Mouse (Mus musculus): Measurements from ENCODE around the gene Slc30a3. TPM values are rescaled to one million over a fixed set of nuclear protein-coding genes. Genes with fewer than 3 reads are reported as not detected.
A peak's percentile ranks its signal among the peaks of the same experiment; 100 is the strongest.

Gene Slc30a3
- total RNA-seq (2021), result 100 to 1,000 TPM; 145 to 165 TPM
- long read RNA-seq, experiment 1, transcript Slc30a3-201 (8 exons, 2,089 nt), result major isoform, 207 of 282 reads
- long read RNA-seq, experiment 1, partial matches to known transcripts, result 30 of 282 reads
- long read RNA-seq, experiment 1, other reads (novel, unspliced or antisense), result 44 of 282 reads
- long read RNA-seq, experiment 2, transcript Slc30a3-201 (8 exons, 2,089 nt), result major isoform, 171 of 222 reads
- long read RNA-seq, experiment 2, partial matches to known transcripts, result 30 of 222 reads
- long read RNA-seq, experiment 2, other reads (novel, unspliced or antisense), result 21 of 222 reads

DNA sequence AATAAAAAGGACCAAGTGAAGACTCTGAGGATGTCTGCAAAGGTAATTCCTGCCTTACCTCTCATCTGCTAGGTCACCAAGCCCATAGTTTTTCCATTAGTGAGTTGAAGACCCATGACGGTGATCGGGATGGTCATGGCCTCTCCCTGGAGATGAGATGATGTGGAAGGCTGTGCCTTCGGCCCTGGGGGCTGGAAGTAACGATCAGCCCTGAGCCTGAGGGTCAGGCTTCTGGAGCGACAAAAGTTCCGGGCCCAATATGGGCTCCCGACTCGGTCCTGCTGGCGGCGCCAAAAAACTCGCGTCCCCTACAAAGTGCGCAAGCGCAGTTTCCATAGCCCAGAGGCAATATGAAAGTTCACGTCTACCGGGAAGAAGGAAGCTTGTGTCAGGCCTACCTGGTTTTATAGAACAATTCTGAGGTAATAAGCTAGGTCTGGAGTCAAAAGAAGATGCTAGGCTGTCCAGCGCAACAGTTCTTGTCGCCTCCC lies at the start of gene Slc30a3:
Gene Slc30a3 (minus strand): TSS at position 238 of the 491 bp plus-strand sequence.
- no peak for DNase-seq (ENCODE audit: low spot score in 2 of 2)

DNA sequence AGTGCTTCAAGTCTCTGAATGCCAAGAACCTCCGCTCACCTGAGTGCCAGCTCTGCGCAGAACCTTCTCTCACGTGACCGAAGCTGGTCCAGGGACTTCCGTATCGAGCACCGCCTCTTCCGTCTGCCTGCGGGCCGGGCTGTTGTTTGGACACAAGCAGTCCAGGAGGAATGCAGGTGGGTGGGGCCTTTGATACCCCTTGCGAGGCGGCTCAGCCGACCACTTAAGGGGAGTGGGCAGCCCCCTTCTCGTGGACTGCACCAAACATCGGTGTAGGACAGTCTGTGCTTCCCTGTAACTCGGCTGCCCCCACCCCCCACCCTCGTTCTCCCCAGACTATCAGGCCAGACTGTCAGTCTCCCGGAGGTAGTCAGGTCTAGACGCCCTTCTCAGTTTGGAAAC lies 46.1 kb upstream of the Slc30a3 start, which contains the start of gene Mpv17:
Gene Mpv17 (minus strand): TSS at position 100 of the 402 bp plus-strand sequence.
- peak; percentile 79 to 83 for DNase-seq (ENCODE audit: low spot score in 2 of 2)

DNA sequence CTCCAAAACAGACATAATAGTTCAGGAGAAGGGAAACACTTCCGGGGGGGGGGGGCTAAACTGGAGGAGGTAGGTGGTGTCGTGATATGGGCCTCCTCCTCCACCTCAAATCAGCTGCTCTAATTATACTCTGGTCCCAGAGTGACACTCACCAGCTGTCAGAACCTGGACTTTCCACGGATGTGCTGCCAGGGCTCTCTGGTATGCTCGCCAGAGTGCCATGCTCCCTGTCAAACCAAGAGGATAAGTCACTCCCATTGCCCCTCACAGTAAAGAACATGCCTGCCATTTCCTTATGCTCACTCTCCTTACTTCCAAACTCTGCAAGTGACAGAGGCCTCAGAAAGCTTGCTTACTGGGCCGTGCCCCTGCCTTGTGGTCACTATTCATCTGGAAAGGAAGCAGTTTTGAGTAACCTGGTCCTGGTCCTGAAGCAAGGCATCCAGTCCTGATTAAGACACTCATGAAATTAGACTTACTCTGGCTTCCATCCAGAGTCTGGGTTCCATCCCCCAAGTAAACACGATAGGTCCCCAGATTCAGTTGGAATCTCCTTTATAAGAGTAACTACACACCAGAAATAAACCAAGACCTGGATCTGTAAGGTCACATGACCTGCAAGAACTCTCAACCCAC lies 45.6 kb upstream of the Slc30a3 start:
- DNase-seq (ENCODE audit: low spot score in 2 of 2), result no peak

DNA sequence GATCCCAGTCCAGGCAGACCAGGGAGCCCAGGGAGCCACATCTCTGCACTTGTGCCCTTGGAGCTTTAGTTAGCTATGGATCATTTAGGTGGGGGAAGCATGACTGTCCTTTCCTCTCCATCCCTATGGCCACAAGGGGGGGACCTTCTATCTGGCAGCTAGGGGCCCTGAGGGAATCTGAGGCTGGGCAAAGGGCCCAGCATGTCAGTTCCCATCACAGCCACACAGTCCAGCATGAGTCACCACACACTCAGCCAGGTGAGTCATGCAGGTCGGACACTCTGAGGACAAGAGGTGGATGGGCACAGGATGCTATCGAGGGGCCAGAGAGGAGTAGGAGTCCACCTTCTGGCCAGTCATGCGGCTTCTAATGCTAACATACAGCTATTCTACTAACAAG lies 43.7 kb upstream of the Slc30a3 start:
- DNase-seq (ENCODE audit: low spot score in 2 of 2), result no peak

DNA sequence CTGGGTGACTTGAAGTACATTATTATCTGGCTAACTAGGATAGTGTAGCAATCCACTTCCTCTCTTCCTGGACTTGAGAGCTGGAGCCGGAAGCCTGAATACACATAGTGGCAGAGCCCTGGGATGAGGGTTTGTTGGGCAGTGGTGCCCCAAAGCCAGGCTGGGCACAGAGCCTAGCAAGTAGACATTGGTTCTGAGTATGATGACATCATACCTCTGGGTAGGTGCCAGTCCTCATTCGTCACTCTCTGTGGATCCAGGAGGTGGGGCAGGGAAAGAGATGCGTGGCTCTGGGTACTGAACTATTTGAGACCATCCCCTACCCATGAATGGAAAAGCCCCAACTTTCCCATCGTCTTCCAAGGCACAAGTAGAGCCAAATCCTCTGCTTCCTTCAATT lies 41.7 kb upstream of the Slc30a3 start:
- DNase-seq (ENCODE audit: low spot score in 2 of 2), result no peak

GRCm38 (mm10) chr5:31138968-31139425 lies 31.0 kb upstream of the Slc30a3 start:
- DNase-seq (ENCODE audit: low spot score in 2 of 2), result no peak

GRCm38 (mm10) chr5:31138241-31138967 lies 30.4 kb upstream of the Slc30a3 start, which contains the start of gene Ucn:
Ucn (minus strand) TSS chr5:31138829.
- DNase-seq (ENCODE audit: low spot score in 2 of 2), result no peak

DNA sequence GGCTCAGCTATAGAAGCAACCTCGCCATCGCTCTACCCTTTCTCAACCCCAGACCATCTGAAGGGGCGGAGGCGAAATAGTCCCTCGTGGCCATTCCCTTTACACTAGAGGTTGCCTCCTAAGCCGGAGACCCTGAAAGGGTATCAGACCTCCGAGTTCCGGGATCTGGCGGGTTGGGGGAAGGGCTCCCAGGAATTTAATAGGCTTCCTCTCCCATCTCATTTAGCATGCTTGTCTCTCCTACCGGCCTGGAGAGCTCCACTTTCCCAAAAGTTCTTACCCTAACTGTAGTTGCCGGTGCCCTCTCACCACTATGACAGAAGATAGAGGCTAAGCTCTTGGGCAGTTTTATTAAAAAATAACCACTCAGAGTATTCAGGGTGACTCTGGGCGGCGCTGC lies 29.6 kb upstream of the Slc30a3 start:
- no peak for DNase-seq (ENCODE audit: low spot score in 2 of 2)

GRCm38 (mm10) chr5:31136730-31137424 lies 28.8 kb upstream of the Slc30a3 start:
- no peak for DNase-seq (ENCODE audit: low spot score in 2 of 2)

- DNase-seq (ENCODE audit: low spot score in 2 of 2), result peak in 1 of 2 experiments; percentile 14
These were observed 18.0 kb upstream of the Slc30a3 start for GRCm38 (mm10) chr5:31126050-31126449.

DNA sequence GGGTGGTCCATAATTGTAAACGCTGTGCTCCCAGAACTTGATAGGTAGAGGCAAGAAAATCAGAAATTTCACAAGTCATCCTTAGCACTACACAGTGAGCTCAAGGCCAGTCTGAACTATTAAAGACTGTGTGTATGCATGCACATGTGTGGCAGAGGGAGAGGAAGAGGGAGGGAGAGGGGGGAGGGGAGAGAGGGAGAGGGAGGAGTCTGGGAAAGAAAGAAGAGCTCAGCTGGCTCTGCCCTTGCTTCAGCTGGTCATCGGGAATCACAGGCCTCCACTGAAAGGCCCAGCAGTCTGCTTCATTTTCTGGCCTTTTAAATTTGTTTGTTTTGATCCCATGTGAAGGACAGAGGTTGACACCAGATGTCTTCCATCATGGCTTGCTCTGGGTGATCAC lies 15.4 kb upstream of the Slc30a3 start:
- DNase-seq (ENCODE audit: low spot score in 2 of 2), result no peak

- DNase-seq (ENCODE audit: low spot score in 2 of 2), result peak; percentile 28 to 54
These were observed 13.1 kb upstream of the Slc30a3 start for GRCm38 (mm10) chr5:31121111-31121510.

GRCm38 (mm10) chr5:31116912-31117311 lies 8.9 kb upstream of the Slc30a3 start:
- no peak for DNase-seq (ENCODE audit: low spot score in 2 of 2)

GRCm38 (mm10) chr5:31116354-31116753 lies 8.3 kb upstream of the Slc30a3 start, which contains the start of gene Trim54:
Trim54 (plus strand) TSS chr5:31116712.
- DNase-seq (ENCODE audit: low spot score in 2 of 2), result no peak

GRCm38 (mm10) chr5:31110781-31111180 lies 2.7 kb upstream of the Slc30a3 start:
- DNase-seq (ENCODE audit: low spot score in 2 of 2), result no peak

DNA sequence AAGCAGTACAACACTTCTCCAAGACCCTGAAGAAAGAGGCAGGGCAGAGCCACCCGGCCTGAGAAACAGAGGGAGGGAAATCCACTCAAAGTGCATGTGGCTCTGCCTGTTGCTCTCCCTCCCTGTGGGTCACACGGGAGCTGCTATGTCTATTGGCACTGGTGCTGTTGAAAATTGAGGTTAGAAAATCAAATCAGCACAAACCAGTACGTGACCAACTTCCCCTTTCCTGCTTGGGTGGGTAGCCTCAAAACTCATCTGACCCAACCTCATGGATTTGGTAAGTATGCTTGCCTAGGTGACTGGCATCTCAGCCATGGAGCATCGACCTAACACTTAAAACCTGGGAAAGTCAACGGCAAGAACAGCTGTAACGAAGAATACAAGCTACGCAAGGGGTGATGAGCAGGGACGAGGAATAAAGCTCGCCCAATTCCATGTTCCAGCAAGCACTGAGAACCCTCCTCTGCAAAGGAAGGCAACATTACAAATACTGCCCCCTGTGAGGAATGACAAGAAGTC lies 2.2 kb downstream of the Slc30a3 start, which contains the start of gene Dnajc5g:
Gene Dnajc5g (plus strand): TSS at position 472 of the 522 bp plus-strand sequence.
- DNase-seq (ENCODE audit: low spot score in 2 of 2), result no peak

GRCm38 (mm10) chr5:31095711-31096480 lies 12.1 kb downstream of the Slc30a3 start:
- DNase-seq (ENCODE audit: low spot score in 2 of 2), result no peak

- DNase-seq (ENCODE audit: low spot score in 2 of 2), result peak; percentile 63 to 82
These were observed 13.0 kb downstream of the Slc30a3 start for GRCm38 (mm10) chr5:31094799-31095691.
